Mouse (Mus musculus) CD4-positive naive resting alpha-beta T cell, adult 57 days (primary cell): ENCODE data around the gene Sdr39u1. TPM values are rescaled to one million over a fixed set of nuclear protein-coding genes. Genes with fewer than 3 reads are reported as not detected.

Experiments used
- total RNA-seq: library from RNA; stranded (reverse); gene quantifications from one replicate; pipeline ENCODE4 v1.2.4, GENCODE M21; 2023

Gene Sdr39u1
- total RNA-seq, result 33.1 TPM

DNA sequence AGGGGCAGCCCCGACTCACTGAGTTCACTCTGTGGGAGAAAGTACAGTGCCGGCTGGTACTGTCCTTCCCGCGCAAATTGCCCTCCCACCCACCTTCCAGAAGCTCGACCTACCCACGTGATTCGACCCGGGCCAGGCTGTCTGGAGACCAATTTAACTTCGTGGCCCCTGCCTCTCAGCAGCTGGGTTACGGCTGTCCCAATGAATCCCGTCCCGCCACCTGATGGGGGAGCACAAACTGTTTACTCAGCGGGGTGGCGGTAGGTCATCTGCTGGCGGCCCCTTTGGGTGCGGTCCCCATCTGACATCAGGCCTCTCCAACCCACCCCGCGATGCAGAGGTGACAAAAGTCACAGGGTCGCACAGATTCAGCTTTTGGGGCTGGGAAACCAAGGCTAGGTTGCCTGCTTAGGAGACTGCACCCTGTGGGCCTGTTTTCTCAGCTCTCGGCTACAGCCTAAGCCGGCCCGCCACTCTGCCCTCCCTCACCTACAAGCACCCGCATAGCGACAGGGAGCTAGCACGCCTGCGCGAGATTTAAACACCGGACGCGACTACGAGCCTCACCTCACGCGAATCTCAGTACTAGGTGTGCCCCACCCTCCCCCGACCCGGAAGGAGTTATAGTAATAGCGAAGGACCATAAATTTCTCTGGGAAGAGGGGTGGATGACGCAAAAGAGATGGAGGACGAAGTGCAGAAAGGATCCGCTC lies at the start of gene Sdr39u1:
Gene Sdr39u1 (minus strand): TSS at position 593 of the 713 bp plus-strand sequence.

DNA sequence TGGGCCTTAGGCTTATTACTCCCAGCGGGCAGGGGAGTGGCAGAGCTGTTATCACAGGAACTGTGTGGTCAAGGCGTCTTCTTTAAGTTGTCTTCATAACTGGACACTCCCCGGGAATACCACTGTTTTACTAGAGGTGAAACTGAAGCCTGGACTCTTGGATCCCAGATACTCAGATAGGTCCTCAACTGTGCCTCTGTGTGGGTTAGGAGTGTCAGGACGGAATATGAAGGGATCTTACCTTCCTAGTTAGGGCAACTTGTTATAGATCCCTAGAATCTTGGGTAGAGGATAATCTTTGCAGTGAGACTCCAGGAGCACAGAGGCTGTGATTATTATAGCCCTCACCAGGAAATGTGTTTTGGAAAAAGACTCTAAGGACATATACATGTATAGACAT lies 44.5 kb upstream of the Sdr39u1 start, which contains the start of gene Cma1:
Gene Cma1 (minus strand): TSS at position 101 of the 400 bp plus-strand sequence.

DNA sequence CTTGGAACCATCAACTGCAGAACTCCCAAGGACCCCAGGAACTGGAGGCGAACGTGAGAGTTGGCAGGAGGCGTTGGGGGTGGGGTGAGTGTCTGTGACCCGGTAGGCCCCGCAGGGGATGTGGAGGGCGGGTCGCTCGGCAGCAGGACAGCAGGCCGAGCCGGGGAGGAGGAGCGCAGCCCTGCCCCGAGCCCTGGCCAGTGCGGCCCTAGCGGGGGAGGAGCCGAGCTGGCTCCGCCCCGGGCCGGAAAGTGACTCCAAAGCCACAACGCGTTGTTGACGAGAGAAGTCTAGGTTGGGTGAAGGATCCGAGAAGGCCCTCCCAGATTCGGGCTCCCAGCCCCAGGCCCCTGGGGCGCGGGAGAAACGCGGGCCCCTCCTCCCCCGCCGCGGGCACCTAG lies 15.4 kb downstream of the Sdr39u1 start, which contains the start of gene Khnyn:
Gene Khnyn (plus strand): TSS at position 235 of the 401 bp plus-strand sequence.

DNA sequence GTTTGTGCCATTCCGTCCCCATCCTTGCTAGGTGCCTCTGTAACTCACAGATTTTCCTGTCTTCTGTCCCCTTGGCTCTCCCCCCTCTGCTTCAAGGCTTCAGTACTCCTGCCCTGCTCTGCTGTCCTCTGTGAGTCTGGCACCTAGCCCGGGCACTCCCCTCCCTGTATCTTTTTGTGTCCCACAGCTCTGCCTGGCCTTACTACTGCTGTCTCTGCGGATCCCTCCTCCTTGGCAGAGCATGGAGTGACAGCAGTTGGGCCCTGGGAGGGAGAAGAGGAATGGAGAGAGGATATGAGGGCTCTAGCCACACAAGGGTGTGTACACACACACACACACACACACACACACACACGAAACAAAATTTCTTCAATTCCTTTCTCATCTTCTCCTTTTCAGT lies 15.9 kb downstream of the Sdr39u1 start, which contains the start of gene Cbln3:
Gene Cbln3 (minus strand): TSS at position 227 of the 400 bp plus-strand sequence.

DNA sequence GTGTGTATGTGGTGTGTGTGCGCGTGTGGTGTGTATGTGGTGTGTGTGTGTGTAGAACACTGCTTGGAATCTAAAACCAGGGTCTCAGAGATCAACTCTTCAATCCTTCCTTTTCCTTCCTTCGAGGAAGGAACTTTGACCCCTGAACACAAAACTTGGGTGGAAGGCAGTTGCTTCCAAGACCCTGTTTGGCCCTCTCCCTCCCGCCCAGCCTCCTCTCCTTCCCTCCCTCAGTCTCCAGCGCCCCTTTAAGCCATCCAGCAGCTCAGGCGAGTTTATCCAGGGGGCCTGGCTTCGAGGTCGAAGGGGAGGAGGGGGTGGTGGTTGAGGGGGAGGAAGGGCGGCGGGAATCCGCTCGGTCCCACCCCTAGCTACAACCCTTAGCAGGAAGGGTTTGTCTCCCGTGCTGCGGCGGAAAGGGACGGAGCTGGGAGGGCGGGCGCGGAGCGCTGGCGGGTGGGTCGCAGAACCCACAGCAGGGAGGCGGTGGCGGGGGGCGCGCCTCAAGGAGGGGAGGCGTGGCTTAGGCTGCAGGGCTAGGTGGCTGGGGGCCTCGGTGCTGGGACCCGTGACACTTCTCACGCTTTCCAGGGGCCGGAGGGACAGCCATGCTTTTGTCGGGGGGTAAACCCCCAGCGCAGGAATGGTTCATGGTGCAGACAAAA lies 46.3 kb downstream of the Sdr39u1 start, which contains the start of gene Nynrin:
Gene Nynrin (plus strand): TSS at position 390 of the 665 bp plus-strand sequence.

Other genes starting within 250 kb of the Sdr39u1 start
- gene Mdp1, start 239.8 kb downstream of the Sdr39u1 start, total RNA-seq, result 41.7 TPM
- 16.2 TPM for gene Gmpr2, start 228.4 kb downstream of the Sdr39u1 start, total RNA-seq
- gene Nedd8, start 228.2 kb downstream of the Sdr39u1 start, total RNA-seq, result 153 TPM
- 111 TPM for gene Tinf2, start 218.5 kb downstream of the Sdr39u1 start, total RNA-seq
- gene Tgm1, start 186.4 kb downstream of the Sdr39u1 start, total RNA-seq, result 2.0 TPM
- gene Rabggta, start 178.0 kb downstream of the Sdr39u1 start, total RNA-seq, result 84.5 TPM
- 18.6 TPM for gene Dhrs1, start 154.6 kb downstream of the Sdr39u1 start, total RNA-seq
- 22.2 TPM for gene Nop9, start 154.6 kb downstream of the Sdr39u1 start, total RNA-seq
- not detected for gene Cideb, start 141.8 kb downstream of the Sdr39u1 start, total RNA-seq
- gene Ltb4r2, start 138.9 kb downstream of the Sdr39u1 start, total RNA-seq, result 0.21 TPM
- gene Ltb4r1, start 134.3 kb downstream of the Sdr39u1 start, total RNA-seq, result 0.41 TPM
- gene Adcy4, start 116.2 kb downstream of the Sdr39u1 start, total RNA-seq, result 0.27 TPM
- gene Ripk3, start 111.4 kb downstream of the Sdr39u1 start, total RNA-seq, result 67.6 TPM
- gene Nfatc4, start 77.1 kb downstream of the Sdr39u1 start, total RNA-seq, result not detected
- gene Nynrin, start 46.3 kb downstream of the Sdr39u1 start, total RNA-seq, result 1.0 TPM
- not detected for gene Cbln3, start 15.9 kb downstream of the Sdr39u1 start, total RNA-seq
- 65.3 TPM for gene Khnyn, start 15.3 kb downstream of the Sdr39u1 start, total RNA-seq
- not detected for gene Cma1, start 44.4 kb upstream of the Sdr39u1 start, total RNA-seq
- gene Cma2, start 50.7 kb upstream of the Sdr39u1 start, total RNA-seq, result not detected
- not detected for gene Mcpt1, start 117.7 kb upstream of the Sdr39u1 start, total RNA-seq
- not detected for gene Mcpt9, start 130.2 kb upstream of the Sdr39u1 start, total RNA-seq
- not detected for gene Mcpt2, start 141.7 kb upstream of the Sdr39u1 start, total RNA-seq
- gene Mcpt4, start 162.0 kb upstream of the Sdr39u1 start, total RNA-seq, result not detected
- 3.9 TPM for gene Mcpt8, start 185.0 kb upstream of the Sdr39u1 start, total RNA-seq
- not detected for gene Ctsg, start 202.3 kb upstream of the Sdr39u1 start, total RNA-seq
- gene Gzme, start 220.3 kb upstream of the Sdr39u1 start, total RNA-seq, result not detected
- not detected for gene Gzmd, start 232.3 kb upstream of the Sdr39u1 start, total RNA-seq